Mouse (Mus musculus) splenic B cell, adult 2 months (primary cell): ENCODE results near the gene Pusl1.

Source experiments
- DNase-seq: peaks from one replicate; pipeline ENCODE4 v3.0.0-alpha.2; 2011; ENCODE audit warnings: low read depth, low spot score
- H3K27me3 ChIP-seq: 2 replicates; pipeline ENCODE4 v1.6.1; 2012; ENCODE audit warnings: mild to moderate bottlenecking, low read length, moderate library complexity, mixed read lengths; ENCODE audit not compliant: control insufficient read depth, poor library complexity, insufficient read depth, severe bottlenecking
- H3K36me3 ChIP-seq: 2 replicates; pipeline ENCODE4 v1.6.1; 2012; ENCODE audit warnings: mild to moderate bottlenecking, low read length, moderate library complexity, mixed read lengths; ENCODE audit not compliant: control insufficient read depth, poor library complexity, insufficient read depth, severe bottlenecking

The Pusl1 gene

GRCm38 (mm10) chr4:155894311-155894881, 2.8 kb upstream of the Pusl1 start:
- Histone ChIP-seq H3K27me3 (no peaks in the 10 kb centered on the region), H3K36me3 (no peaks in the 10 kb centered on the region; the same call in 1 of the 2 replicates)
- DNase-seq: no peak

GRCm38 (mm10) chr4:155893212-155893690, 1.7 kb upstream of the Pusl1 start:
- DNase-seq: peak; percentile 8
- Histone ChIP-seq H3K36me3 (no peaks in the 10 kb centered on the region; the same call in 1 of the 2 replicates), H3K27me3 (no peaks in the 10 kb centered on the region)

GRCm38 (mm10) chr4:155892438-155893211, 1.0 kb upstream of the Pusl1 start:
- DNase-seq: peak; percentile 53
- no peaks in the 10 kb centered on the region for H3K27me3 ChIP-seq
- no peaks in the 10 kb centered on the region; the same call in 1 of the 2 replicates for H3K36me3 ChIP-seq

- Histone ChIP-seq H3K27me3 (no peaks in the 10 kb centered on the region), H3K36me3 (peaks cover 3% of the 10 kb centered on the region)
- peak; percentile 88 for DNase-seq
Observed at GRCm38 (mm10) chr4:155892017-155892416, 436 bp upstream of the Pusl1 start.

- no peaks in the 10 kb centered on the region for H3K27me3 ChIP-seq
- no peak for DNase-seq
- H3K36me3 ChIP-seq: peaks cover 4% of the 10 kb centered on the region
Observed at GRCm38 (mm10) chr4:155891011-155891471, 540 bp downstream of the Pusl1 start.

GRCm38 (mm10) chr4:155889316-155889715, 2.3 kb downstream of the Pusl1 start:
- Histone ChIP-seq H3K36me3 (peaks cover 13% of the 10 kb centered on the region), H3K27me3 (no peaks in the 10 kb centered on the region)
- no peak for DNase-seq

- no peaks in the 10 kb centered on the region for H3K27me3 ChIP-seq
- H3K36me3 ChIP-seq: peaks cover 13% of the 10 kb centered on the region
- DNase-seq: no peak
Observed at GRCm38 (mm10) chr4:155888181-155888580, 3.4 kb downstream of the Pusl1 start.

- H3K36me3 ChIP-seq: peaks cover 13% of the 10 kb centered on the region
- DNase-seq: no peak
- no peaks in the 10 kb centered on the region for H3K27me3 ChIP-seq
Observed at GRCm38 (mm10) chr4:155887674-155888073, 3.9 kb downstream of the Pusl1 start.

- no peaks in the 10 kb centered on the region for H3K27me3 ChIP-seq
- peaks cover 16% of the 10 kb centered on the region for H3K36me3 ChIP-seq
- DNase-seq: no peak
Observed at GRCm38 (mm10) chr4:155886330-155886729, 5.3 kb downstream of the Pusl1 start.

GRCm38 (mm10) chr4:155883587-155883986, 8.0 kb downstream of the Pusl1 start:
- Histone ChIP-seq H3K36me3 (peaks cover 16% of the 10 kb centered on the region), H3K27me3 (no peaks in the 10 kb centered on the region)
- no peak for DNase-seq

GRCm38 (mm10) chr4:155871404-155871803, 20.2 kb downstream of the Pusl1 start:
- H3K36me3 ChIP-seq: peaks cover 5% of the 10 kb centered on the region; the same call in 1 of the 2 replicates
- DNase-seq: no peak

GRCm38 (mm10) chr4:155869317-155870033, 22.1 kb downstream of the Pusl1 start, which contains the start of the genes Cptp and Ints11:
Gene Cptp (minus strand): TSS chr4:155869440.
Gene Ints11 (plus strand): TSS chr4:155869546.
- peak; percentile 95 for DNase-seq
- no peaks in the 10 kb centered on the region for H3K27me3 ChIP-seq
- peaks cover 5% of the 10 kb centered on the region; the same call in 1 of the 2 replicates for H3K36me3 ChIP-seq

More at GRCm38 (mm10) chr4:155871404-155871803, 20.2 kb downstream of the Pusl1 start:
- no peaks in the 10 kb centered on the region for H3K27me3 ChIP-seq

GRCm38 (mm10) chr4:155868614-155869298, 22.8 kb downstream of the Pusl1 start:
- no peaks in the 10 kb centered on the region for H3K27me3 ChIP-seq
- no peak for DNase-seq
- peaks cover 5% of the 10 kb centered on the region; the same call in 1 of the 2 replicates for H3K36me3 ChIP-seq

GRCm38 (mm10) chr4:155863001-155863400, 28.6 kb downstream of the Pusl1 start, which contains the start of gene Tas1r3:
Gene Tas1r3 (minus strand): TSS chr4:155863362.
- DNase-seq: no peak
- peaks cover 3% of the 10 kb centered on the region; the same call in 1 of the 2 replicates for H3K36me3 ChIP-seq

More at GRCm38 (mm10) chr4:155863001-155863400, 28.6 kb downstream of the Pusl1 start, which contains the start of gene Tas1r3:
- no peaks in the 10 kb centered on the region for H3K27me3 ChIP-seq
